Mouse (Mus musculus) hindbrain, embryonic 16.5 days (tissue): Measurements from ENCODE around the gene Mfn2. TPM values are rescaled to one million over a fixed set of nuclear protein-coding genes. Genes with fewer than 3 reads are reported as not detected.
"Not testable (repeated sequence)": the region's sequence is repeated elsewhere in the genome, so short reads cannot be mapped to it uniquely, and the experiment has no call there.

Experiments used
- ATAC-seq: fragments of 200-750 bp; cut with Nextera tagmentation; 2 replicates; pipeline ENCODE4 v1.8.0; 2017; ENCODE audit warnings: moderate TSS enrichment, moderate library complexity
- H3K27ac ChIP-seq: fragments of 300-500 bp; sonication (generic); 2 replicates; pipeline ENCODE4 v1.5.1; 2014; ENCODE audit warnings: low read depth, mild to moderate bottlenecking, control low read depth, low read length, moderate library complexity
- H3K27me3 ChIP-seq: fragments of 300-500 bp; sonication (generic); replicated peaks from 2 replicates; pipeline ENCODE4 v1.6.1; 2014; ENCODE audit warnings: low read length; ENCODE audit not compliant: control insufficient read depth, insufficient read depth
- H3K36me3 ChIP-seq: fragments of 300-500 bp; sonication (generic); 2 replicates; pipeline ENCODE4 v1.6.1; 2014; ENCODE audit warnings: mild to moderate bottlenecking, low read length, moderate library complexity, mixed read lengths; ENCODE audit not compliant: control insufficient read depth, insufficient read depth
- H3K4me1 ChIP-seq: fragments of 300-500 bp; sonication (generic); 2 replicates; pipeline ENCODE4 v1.6.1; 2014; ENCODE audit warnings: low read depth, low read length; ENCODE audit not compliant: control insufficient read depth, insufficient read depth
- H3K4me2 ChIP-seq: fragments of 300-500 bp; sonication (generic); 2 replicates; pipeline ENCODE4 v1.6.1; 2014; ENCODE audit warnings: mild to moderate bottlenecking, low read length, control low read depth, moderate library complexity
- H3K4me3 ChIP-seq: fragments of 300-500 bp; sonication (generic); 2 replicates; pipeline ENCODE4 v1.5.1; 2014; ENCODE audit warnings: mild to moderate bottlenecking, low read length, control low read depth, moderate library complexity
- H3K9ac ChIP-seq: fragments of 300-500 bp; sonication (generic); 2 replicates; pipeline ENCODE4 v1.6.1; 2014; ENCODE audit warnings: low read depth, mild to moderate bottlenecking, control low read depth, low read length, moderate library complexity
- H3K9me3 ChIP-seq: fragments of 300-500 bp; sonication (generic); 2 replicates; pipeline ENCODE4 v1.6.1; 2014; ENCODE audit warnings: mild to moderate bottlenecking, low read length, moderate library complexity; ENCODE audit not compliant: control insufficient read depth
- WGBS: fragments of 180-500 bp; shearing (Covaris S2); extraction: QIAGEN DNeasy Blood & Tissue Kit; methylation state at CpG from one replicate; pipeline ENCODE4 v1.1.7; 2014; 5-methylcytosine and 5-hydroxymethylcytosine counted together
- polyA plus RNA-seq: library from polyadenylated mRNA; unstranded; fragments of >200 nt; fragmentation: Nextera tagmentation; extraction: Ambion mirVana; gene quantifications from 2 replicates; pipeline ENCODE4 v1.2.1, GENCODE M21; 2015

The Mfn2 gene
- polyA plus RNA-seq, 1 experiment from 2014 or later = 107 TPM

DNA sequence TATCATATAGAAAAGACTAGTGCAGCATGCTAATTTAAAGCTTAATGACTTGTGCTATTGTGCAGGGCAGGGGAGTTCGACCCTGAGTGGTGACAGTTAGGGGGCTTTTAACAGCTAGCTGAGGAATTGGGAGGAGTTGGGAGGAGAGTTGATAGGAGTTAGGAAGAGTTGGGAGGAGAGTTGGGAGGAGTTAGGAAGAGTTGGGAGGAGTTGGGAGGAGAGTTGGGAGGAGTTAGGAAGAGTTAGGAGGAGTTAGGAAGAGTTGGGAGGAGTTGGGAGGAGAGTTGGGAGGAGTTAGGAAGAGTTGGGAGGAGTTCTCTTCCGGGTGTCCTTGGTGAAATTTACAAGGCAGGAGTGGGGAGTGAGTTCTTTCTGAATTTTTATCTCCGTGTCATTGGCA lies 37.7 kb downstream of the Mfn2 start:
- ATAC-seq, H3K9ac ChIP-seq, H3K27ac ChIP-seq, H3K4me2 ChIP-seq, H3K27me3 ChIP-seq, H3K9me3 ChIP-seq, H3K4me3 ChIP-seq: not testable (repeated sequence)
- 57% methylated on average over 3 of the region's 3 CpGs for WGBS
- Histone ChIP-seq H3K4me1 (peaks cover 20% of the 10 kb centered on the region), H3K36me3 (peaks cover 21% of the 10 kb centered on the region; the same call in 1 of the 2 replicates)

DNA sequence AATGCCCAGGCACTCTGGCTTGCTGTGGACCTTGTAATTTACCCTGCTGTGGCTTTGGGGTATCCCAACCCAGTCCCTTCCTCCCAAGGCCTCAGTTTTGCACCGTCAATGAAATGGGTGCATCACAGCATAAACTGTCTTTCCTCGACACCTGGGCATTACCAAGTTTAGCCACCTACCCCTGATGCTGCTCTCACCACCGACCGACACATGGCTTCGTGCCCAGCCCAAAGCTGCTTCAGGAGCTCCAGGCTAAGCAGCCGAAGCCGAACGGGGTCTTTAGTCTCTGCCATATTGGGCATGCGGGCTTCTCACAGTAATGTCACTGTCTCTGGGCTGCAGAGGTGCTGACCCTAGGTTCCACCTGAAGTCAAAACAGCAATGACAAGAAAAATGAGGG lies 38.4 kb downstream of the Mfn2 start:
- peaks cover 26% of the 10 kb centered on the region for H3K36me3 ChIP-seq
- no peak for ATAC-seq
- no peak overlapping the region for H3K4me2 ChIP-seq
- 96% methylated on average over 9 of the region's 9 CpGs for WGBS
- no peaks in the 10 kb centered on the region for H3K9me3 ChIP-seq
- no peak overlapping the region for H3K9ac ChIP-seq
- no peak overlapping the region for H3K27ac ChIP-seq
- no peaks in the 10 kb centered on the region for H3K27me3 ChIP-seq
- H3K4me1 ChIP-seq = peaks cover 20% of the 10 kb centered on the region
- no peak overlapping the region for H3K4me3 ChIP-seq

DNA sequence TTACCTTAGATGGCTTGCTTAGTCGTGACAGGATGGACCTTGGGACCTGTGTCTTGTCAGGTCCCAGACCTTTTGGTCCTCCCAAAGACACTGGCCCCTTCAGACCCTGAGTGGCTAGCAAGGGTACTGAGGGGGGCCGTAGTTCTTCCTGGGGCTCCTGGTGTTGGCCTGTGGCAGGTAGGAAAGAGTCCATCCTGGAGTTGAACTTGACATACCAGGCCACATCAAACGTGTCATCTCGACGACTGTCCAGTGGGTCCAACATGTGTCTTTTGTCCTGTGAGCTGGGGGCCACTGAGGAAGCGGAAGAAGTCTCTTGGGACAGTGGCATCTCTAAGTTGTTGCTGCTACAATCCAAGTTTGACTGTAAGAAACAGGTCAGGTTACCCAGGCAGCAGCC lies 38.9 kb downstream of the Mfn2 start:
- H3K9ac ChIP-seq = no peak overlapping the region
- no peak overlapping the region for H3K4me3 ChIP-seq
- 93% methylated on average over 6 of the region's 6 CpGs for WGBS
- no peak for ATAC-seq
- H3K27ac ChIP-seq = no peak overlapping the region
- H3K4me1 ChIP-seq = peaks cover 20% of the 10 kb centered on the region
- H3K36me3 ChIP-seq = peaks cover 28% of the 10 kb centered on the region
- no peaks in the 10 kb centered on the region for H3K9me3 ChIP-seq
- no peaks in the 10 kb centered on the region for H3K27me3 ChIP-seq
- no peak overlapping the region for H3K4me2 ChIP-seq

DNA sequence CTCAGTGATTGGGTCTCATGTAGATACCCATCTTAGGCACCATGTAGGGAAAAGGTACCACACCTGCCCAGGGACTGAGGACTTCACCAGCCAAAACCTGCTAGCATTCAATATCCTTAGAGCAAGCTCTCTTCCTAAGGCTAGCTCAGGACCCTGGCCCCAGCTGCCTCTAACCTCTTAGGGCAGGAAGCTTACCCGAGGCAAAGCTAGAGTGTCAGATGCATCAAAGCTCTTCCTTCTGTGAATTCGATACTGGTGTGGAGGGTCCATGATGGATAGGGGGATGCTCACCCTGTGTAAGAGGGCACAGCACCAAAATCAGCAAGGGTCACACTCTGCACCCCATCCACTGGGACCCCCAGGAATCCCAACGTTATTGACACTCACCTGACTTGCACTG lies 42.5 kb downstream of the Mfn2 start:
- Histone ChIP-seq H3K36me3 (peaks cover 28% of the 10 kb centered on the region), H3K4me1 (no peaks in the 10 kb centered on the region), H3K9ac (no peak overlapping the region), H3K27ac (no peak overlapping the region), H3K27me3 (no peaks in the 10 kb centered on the region), H3K4me2 (no peak overlapping the region), H3K4me3 (no peak overlapping the region), H3K9me3 (no peaks in the 10 kb centered on the region)
- no peak for ATAC-seq
- 97% methylated on average over 3 of the region's 3 CpGs for WGBS

DNA sequence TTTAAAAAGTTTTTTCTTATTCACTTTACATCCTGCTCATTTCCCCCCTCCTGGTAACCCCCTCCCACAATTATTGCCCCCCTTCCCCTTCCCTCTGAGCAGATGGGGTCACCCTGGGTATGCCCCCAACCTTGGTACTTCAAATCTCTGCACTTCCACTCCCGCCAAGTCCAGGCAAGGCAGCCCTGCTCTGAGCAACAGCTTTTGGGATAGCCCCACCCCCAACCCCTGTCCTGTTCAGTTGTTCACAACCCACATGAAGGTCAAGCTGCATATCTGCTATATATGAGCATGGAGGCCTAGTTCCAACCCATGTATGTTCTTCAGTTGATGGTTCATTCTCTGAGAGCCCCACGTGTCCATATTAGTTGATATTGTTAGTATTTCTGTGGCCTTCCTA lies 53.7 kb downstream of the Mfn2 start:
- Histone ChIP-seq H3K4me1 (peaks cover 9% of the 10 kb centered on the region), H3K4me3 (no peak overlapping the region), H3K27ac (no peak overlapping the region), H3K9ac (no peak overlapping the region), H3K27me3 (no peaks in the 10 kb centered on the region), H3K4me2 (no peak overlapping the region), H3K36me3 (no peaks in the 10 kb centered on the region; the same call in 1 of the 2 replicates), H3K9me3 (no peaks in the 10 kb centered on the region)
- ATAC-seq = no peak
- WGBS = 79% methylated on average over 2 of the region's 2 CpGs

DNA sequence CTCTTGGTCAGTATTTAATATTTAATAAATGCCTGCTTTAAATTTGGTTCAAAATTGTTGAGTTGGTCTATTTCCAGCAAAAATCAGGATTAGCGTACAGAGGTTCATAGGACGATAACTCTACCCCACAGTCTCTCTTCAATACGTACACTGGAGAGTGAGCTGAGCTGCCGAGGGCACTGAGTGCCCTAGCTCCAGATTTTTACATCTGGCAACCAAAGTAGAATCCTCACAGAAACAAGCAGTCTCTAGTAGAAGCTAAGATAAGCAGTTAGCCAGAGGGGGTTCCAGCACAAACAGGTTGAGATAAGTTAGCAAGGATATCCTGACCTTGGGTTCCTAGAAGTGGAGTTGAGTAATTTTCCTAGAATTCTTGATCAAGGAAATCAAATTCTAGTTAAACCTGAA lies 55.9 kb downstream of the Mfn2 start:
- 0% methylated on average over 4 of the region's 4 CpGs for whole genome bisulfite sequencing
- Histone ChIP-seq H3K36me3 (peaks cover 16% of the 10 kb centered on the region), H3K9ac (peak overlapping the region; percentile 61), H3K27ac (peak overlapping the region; percentile 27; the same call in 1 of the 2 replicates), H3K9me3 (peaks cover 12% of the 10 kb centered on the region), H3K27me3 (no peaks in the 10 kb centered on the region), H3K4me1 (peaks cover 9% of the 10 kb centered on the region), H3K4me3 (peak overlapping the region; percentile 60), H3K4me2 (peak overlapping the region; percentile 81)
- peak; percentile 86 for ATAC-seq

DNA sequence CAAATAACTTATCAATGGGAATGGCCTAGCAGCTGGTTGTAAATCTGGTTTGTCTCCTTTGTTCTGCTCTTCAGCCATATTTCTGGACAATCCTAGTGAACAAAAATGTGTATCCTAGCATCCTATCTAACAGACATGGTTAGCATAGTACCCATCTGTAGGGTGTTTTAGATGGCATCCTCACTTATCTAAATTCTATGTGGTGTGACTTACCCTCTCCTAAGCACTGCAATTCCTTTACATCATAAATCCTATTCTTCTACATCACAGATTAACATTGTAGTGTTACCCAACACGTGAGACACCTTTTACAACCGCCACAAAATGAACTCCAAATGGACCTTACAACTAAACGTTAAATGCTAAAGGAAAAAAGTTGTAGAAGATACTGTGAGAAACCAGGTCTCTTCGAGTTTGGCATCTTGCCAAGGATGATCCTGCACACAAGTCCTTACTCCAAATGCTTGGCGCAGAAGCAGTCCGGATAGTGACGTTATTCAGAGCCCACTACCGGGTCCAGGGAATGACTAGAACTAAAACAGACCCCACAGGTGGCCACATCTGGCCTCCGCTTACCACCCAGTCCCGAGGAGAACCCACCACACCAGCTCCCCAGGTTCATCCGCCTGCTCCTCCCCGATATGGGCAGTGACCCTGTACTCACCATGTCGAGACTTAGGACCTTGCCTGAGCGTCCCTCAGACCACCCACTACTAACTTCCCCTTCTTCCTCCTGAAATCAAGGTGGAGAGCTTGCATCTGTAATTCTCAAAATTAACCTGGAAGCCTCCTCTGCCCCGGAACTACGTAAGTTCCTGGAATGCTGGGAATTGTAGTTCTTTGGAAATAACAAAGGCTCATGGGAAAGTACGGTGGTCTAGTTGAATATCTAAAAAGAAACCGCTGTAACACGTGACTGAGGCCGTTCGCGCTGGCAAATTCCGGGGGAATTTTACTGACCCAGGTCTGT lies 56.6 kb downstream of the Mfn2 start, which contains the start of gene Zfp933:
Gene Zfp933 (minus strand): TSS at position 753 of the 970 bp plus-strand sequence.
- Histone ChIP-seq H3K36me3 (peaks cover 20% of the 10 kb centered on the region), H3K4me2 (peak within 1 kb of the TSS; percentile 81), H3K4me1 (peaks cover 9% of the 10 kb centered on the region), H3K4me3 (peak within 1 kb of the TSS; percentile 60), H3K27me3 (no peaks in the 10 kb centered on the region), H3K27ac (peak within 1 kb of the TSS; percentile 27; the same call in 1 of the 2 replicates), H3K9ac (peak within 1 kb of the TSS; percentile 70), H3K9me3 (peaks cover 19% of the 10 kb centered on the region)
- 2% methylated on average over 23 of the region's 23 CpGs for WGBS
- peak; percentile 93 for ATAC-seq

DNA sequence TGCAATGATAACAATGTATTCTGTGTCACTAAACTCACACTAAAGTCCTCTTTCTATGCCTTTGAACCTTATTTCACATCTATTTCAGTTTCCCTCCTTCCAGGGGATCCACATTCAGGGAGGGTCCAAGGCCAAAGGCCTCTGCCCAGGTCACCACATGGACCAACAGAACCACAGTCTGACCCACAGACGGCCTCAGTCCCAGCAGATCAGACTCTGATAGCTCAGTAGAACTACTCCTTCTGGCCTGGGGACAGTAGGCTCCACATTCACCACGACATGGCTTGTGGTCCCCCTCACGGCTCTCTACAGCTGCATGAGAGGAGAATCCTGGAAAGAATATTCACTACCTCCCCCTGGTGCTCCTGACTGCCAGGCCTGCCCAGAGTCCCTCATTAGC lies 61.6 kb downstream of the Mfn2 start:
- H3K9ac ChIP-seq = no peak overlapping the region
- peaks cover 35% of the 10 kb centered on the region for H3K36me3 ChIP-seq
- no peak for ATAC-seq
- peaks cover 5% of the 10 kb centered on the region for H3K4me1 ChIP-seq
- H3K4me3 ChIP-seq = no peak overlapping the region
- H3K27me3 ChIP-seq = no peaks in the 10 kb centered on the region
- H3K4me2 ChIP-seq = no peak overlapping the region
- H3K27ac ChIP-seq = no peak overlapping the region
- WGBS = 95% methylated on average over 3 of the region's 3 CpGs
- H3K9me3 ChIP-seq = peaks cover 36% of the 10 kb centered on the region

DNA sequence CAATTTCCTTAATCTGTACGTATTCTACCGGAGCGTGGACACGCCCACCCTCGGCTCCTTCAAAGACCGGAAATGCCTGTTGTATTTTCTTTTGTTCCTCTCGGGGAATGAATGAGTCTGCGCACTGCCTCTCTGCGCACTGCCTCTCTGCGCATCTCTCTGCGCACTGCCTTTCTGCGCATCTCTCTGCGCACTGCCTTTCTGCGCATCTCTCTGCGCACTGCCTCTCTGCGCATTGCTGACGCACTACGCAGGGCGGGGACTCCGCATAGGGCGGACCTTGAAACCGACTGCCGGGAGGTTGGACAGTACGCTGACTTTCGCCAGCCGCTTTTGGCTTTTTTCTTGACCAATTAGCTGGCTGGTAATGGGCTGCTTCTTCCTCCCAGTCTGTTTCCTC lies 65.2 kb downstream of the Mfn2 start:
- ATAC-seq, H3K27ac ChIP-seq, H3K4me1 ChIP-seq, H3K9ac ChIP-seq, H3K4me2 ChIP-seq, H3K27me3 ChIP-seq, H3K4me3 ChIP-seq: not testable (repeated sequence)
- Histone ChIP-seq H3K9me3 (peaks cover 31% of the 10 kb centered on the region), H3K36me3 (peaks cover 24% of the 10 kb centered on the region)
- WGBS = 98% methylated on average over 9 of the region's 26 CpGs
